Mouse (Mus musculus): Measurements from ENCODE around the gene Slc30a5.
"Not testable (repeated sequence)": the region's sequence is repeated elsewhere in the genome, so short reads cannot be mapped to it uniquely, and the experiment has no call there.

Gene Slc30a5

DNA sequence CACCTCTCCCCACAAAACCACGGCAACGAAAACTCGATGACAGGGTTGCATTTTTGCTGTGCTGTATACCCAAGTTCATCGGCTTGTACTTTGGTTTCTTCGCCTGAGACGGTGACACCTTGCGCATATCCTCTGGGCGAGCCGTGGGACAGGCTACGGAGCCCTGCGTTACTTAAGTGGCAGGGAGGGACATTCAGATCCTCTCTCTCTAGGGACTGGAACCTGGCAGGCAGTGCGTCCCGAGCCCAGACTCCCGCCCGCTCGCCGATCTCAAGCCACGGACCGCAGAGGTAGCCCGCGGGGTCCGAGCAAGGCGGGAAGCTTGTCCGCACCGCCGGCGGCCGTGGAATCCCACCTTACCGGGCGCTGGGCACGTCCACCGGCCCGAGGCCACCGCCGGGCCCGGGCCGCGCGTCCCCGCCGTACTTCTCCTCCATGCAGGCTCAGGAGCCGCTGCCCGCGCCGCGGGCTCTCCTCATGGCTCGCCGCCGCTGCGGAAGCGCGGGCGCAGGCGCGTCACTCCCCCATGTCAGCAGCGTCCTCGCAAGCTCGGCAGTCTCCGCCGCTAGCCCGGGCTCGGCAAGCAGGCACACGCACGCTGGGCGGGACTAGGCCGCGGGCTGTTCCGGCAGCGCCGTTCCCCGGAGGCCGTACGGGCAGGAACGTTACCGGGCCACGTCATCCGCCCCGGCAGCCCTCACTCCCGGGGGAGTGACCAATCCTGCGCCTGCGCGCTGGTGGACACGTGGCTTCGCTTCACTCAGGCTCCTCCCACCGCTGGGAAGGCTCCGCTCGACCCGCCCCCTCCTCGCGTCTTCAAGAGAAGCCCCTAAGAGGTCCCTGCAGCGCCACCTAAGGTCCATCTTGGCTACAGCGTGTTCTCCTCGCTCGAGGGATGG lies at the start of gene Slc30a5:
TSS of gene Slc30a5 (minus strand) at position 687 of the 899 bp plus-strand sequence.
- peak; percentile 97 for DNase-seq (ENCODE audit: low read depth)

DNA sequence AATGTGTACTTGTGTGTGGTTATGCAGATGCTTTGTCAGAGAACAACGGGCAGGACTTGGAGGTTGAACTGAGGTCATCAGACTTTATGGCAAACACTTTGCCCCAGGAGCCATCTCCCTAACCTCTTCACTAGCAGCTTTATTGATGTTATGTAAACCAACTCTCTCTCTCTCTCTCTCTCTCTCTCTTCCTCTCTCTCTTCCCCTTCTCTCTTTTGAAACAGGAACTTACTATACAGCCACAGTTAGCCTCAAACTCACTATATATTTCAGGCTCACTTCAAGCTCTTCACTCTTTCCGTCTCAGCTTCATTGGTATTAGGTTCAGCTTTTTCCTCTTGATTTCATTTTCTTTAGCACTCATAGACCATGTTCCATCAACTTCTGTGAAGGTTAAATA lies 48.7 kb upstream of the Slc30a5 start:
- DNase-seq (ENCODE audit: low read depth), result no peak

DNA sequence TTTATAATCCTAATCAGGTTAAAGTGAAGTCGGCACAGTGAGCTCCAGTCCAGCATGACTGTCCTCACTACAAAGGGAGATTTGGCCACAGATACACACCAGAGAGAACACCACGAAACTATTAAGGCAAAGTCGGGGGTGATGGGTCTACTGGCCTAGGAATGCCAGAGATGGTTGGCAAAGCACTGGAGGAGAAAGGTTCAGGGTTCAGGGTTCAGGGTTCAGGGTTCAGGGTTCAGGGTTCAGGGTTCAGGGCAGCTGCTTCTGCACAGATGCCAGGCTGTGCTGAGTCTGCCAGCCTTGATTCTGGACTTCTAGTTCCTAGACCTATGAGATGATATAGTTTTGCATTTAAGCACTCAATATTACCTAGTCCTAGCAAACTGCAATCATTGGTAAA lies 46.6 kb upstream of the Slc30a5 start:
- DNase-seq (ENCODE audit: low read depth), result no peak

DNA sequence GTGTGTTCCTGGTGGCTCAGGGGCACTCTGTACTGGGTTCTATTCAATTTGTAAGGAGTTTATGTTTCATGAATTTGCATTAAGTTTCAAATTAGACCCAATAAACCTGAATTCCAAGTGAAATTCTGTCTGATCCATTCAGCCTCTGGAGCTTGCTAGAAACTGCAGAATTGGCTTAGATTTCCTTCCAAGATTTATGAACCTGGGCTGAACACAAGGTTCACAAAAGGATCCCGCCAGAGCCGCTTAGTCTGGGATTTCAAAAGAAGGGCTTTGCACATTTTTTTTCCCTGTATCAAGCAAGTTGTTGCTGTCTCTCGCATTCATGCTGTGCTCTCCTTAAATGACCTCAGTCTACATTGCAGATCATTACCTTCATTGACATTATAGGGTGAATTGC lies 46.1 kb upstream of the Slc30a5 start:
- no peak for DNase-seq (ENCODE audit: low read depth)

DNA sequence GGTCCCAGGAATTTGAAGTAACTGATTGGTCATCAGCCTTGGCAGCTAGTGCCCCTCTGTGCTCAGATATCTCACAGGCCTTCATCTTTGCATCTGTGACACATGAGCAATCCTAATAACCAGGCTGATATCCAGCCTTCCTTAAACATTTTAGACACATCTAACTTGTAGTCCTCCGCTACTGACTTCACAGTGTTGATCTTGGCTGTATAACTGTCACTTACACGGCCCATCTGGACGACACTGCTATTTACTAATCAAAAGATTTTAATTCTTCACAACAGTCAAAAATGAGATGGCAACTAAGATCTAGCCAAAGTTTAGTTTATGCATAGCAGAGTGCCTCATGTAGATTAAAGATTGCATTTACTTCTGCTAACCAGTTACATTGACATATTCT lies 45.0 kb upstream of the Slc30a5 start:
- DNase-seq (ENCODE audit: low read depth), result no peak

DNA sequence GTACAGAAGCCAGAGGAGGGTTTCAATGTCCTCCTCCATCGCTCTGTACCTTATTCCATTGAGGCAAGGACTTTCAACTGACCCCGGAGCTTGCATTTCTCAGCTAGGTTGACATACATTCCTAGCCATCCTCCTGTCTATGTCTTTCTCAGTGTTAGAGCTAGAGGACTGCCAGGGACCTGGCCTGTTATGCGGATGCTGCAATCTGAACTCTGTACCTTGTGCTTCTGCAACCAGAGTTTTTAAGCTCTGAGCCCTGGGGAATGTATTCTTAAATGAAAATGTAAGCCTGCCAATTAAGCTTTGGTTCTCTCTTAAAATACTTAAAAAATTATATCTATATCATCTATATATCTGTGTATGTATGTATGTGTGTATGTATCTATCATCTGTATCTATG lies 44.5 kb upstream of the Slc30a5 start:
- no peak for DNase-seq (ENCODE audit: low read depth)

DNA sequence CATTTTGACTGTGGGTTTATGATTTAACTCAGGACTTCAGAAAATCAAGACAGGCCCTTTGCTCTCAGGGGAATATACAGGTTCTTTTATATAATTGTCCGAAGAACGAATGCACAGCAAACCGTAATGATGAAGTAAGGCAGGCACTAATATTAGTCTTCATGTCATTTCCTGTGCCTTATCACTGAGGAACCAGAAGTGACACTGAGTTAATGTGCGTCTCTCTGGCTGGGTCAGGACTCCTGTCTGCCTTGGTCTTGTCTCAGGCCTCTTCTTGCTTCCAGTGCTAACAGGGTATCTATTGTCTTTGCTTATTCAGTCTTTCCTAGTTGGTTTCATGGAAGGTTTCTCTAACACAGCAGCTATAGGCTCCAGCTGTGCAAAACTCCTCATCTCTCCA lies 41.9 kb upstream of the Slc30a5 start:
- no peak for DNase-seq (ENCODE audit: low read depth)

DNA sequence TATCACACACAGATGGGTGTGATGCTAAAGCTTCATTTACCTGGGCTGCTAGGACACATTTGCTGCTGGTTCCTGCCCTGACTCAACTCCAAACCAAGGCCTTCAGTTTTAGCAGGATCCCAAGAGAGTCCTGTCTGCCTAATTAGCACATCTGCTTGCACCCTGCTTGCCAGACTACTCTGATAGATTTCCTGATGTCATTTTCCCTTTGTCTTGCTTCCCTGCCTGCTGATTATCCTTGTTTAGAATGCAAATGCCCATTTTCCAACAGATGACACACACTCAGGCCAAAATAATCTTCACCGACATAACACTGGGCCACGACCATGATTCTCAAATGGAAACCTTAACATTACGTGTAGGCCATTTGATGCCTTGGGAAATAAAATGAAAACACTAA lies 41.4 kb upstream of the Slc30a5 start:
- no peak for DNase-seq (ENCODE audit: low read depth)

DNA sequence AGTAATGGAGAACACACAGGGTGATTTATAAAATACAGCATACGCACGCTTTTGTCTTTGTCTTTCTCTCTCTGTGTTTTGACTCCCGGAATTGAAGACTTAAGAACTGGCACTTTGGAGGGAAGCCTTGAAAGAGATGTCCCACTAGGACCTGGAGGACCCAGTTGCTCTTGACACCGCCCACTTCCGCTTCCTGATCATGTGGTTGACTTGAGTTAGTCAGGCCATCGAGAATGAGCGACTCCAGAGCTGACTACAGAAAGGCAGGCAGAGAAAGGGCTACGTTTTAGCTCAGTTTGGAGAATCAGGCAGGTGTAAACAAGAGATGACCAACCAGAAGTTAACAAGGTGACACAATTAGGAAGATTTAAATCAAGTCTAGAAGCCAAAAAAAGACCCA lies 40.3 kb upstream of the Slc30a5 start:
- no peak for DNase-seq (ENCODE audit: low read depth)

DNA sequence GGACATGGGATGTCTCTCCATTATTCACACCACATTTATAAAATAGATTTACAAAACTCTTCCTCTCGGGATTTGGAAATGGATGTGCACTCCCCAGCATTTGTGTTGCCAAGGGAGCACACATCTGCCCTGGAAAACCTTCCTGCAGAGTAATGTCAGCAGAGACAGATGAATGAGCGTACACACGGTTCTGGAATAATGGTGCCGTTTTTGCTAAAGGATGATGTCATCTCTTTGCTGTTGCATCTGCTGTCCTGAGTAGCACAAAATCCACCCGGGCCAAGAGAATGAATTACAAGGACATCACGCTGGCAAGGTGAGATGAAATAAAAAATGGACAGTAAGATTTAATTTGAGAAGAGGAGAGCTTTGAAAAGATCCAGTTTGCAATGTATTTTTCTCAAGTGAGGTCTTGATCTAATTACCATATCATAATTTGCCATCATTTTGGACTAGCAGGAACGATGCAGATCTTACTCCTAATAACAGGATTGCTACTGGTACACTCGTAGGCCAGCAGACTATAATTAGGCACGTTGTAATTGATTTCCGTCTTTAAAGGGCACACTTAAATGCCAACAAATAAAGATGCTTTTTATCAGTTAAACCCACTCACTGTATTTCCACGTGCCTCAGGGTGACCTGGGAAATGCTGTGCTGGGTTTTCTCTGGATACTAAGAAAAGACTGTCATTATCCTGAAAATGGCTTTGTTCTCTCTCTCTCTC lies 38.4 kb upstream of the Slc30a5 start:
- DNase-seq (ENCODE audit: low read depth), result no peak

DNA sequence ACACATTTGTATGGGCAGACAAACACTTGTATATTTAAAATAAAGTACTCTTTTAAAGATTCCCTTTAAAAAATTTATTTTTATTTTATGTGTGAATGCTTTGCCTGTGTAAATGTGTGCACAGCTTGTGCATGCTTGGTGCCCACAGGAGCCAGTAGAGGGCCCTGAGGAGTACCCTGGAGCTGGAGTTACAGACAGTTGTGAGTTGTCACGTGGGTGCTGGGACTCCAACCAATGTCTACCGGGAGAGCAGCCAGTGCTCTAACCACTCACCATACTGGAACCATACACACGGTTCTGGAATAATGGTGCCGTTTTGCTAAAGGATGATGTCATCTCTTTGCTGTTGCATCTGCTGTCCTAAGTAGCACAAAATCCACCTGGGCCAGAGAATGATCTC lies 36.6 kb upstream of the Slc30a5 start:
- DNase-seq (ENCODE audit: low read depth), result no peak

DNA sequence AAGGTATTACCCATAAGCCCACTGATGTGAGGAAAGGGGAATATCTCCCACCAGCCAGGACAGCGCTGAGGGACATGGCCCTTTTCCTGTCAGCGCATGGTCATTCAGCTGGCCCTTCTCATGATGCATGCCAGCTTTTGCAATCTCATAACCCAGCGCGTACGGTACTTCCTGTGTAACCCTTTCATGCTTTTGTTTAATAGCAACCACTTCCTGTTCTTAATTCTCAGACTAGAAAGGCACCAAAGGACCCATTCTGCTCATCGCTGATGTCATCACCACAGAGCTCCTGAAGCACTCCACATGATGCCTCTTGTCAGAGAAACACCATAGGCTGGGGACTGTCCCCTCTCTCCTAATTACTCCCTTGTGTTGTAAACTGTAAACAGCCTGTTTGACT lies 33.1 kb upstream of the Slc30a5 start:
- no peak for DNase-seq (ENCODE audit: low read depth)

DNA sequence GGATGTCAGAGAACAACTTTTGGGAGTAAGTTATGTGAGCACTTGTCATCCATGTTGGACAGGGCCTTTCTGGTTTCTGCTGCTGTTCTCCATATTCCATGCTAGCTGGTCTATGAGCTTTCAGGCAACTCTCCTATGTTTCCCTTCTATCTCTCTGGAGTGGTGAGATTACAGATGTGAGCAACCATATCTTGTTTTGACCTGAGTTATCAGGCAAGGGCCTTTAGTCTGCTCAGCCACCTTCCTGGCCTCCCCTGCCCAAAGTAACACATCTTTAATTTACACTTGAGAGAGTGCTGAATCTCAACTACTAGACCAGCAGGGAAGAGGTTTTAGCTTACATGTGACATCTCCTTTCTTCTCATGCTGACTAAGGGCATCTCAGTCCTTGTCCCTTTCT lies 32.5 kb upstream of the Slc30a5 start:
- no peak for DNase-seq (ENCODE audit: low read depth)

DNA sequence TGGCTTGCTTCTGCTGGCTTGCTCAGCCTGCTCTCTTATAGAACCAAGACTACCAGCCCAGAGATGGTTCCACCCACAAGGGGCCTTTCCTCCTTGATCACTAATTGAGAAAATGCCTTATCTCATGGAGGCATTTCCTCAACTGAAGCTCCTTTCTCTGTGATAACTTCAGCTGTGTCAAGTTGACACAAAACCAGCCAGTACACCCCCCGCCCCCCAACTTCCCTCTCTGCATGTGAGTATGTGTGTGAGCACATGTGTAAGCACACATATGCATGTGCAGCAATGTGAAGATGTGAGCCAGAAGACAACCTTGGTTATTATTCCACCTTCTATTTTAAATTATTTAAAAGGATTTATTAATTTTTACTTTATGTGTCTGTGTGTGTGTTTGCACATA lies 30.7 kb upstream of the Slc30a5 start:
- DNase-seq (ENCODE audit: low read depth), result not testable (repeated sequence)

DNA sequence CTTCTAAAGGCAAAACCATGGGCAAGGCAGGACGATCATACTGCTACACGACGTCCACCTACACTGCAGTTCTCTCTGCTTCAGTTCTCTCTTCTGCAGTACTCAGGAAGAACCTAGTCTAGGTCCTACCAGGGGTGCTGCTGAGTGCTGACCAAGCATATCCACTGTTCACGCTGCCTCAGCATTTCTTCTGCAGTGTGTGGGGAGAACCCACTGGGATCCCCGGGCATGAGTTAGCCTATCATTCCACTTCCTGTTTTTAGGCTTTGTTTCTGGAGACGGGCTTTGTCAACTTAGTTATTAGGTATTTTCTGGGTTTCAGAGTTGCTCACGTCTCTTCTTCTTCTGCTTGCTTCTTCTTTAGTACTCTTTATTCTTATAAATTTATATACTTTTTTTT lies 25.9 kb upstream of the Slc30a5 start:
- no peak for DNase-seq (ENCODE audit: low read depth)

DNA sequence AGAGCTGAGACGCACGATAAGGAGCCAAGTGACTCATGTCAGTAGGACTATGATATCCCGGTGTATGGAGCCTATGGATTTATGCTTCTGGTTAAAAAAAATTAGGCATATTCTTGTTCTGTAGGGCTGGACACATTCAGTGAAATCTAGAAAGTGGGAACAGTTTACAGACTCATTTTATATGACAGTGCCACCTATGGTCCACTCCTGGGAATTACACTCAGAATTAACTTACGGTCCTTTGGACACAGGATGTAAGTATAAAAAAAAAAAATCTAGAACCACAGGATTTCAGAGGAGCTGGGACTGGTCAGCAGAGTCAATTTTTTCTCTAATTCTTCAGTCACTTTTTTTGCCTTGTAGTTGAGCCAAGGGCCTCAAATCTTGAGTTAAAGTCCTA lies 20.9 kb upstream of the Slc30a5 start:
- peak; percentile 47 for DNase-seq (ENCODE audit: low read depth)

DNA sequence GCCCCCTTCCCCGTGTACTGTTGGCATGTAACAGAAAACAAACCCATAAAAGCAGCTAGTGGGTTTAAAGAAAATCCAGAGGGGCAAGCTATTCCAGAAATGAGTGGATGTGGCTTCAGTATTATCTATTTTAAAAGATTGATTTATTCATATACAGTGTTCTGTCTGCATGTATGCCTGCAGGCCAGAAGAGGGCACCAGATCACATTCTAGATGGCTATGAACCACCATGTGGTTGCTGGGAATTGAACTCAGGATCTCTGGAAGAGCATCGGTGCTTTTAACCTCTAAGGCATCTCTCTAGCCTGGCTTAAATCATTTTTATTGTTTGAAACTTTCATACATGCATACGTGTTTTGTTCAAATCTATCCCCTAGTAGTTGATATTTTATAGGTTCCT lies 19.9 kb upstream of the Slc30a5 start:
- no peak for DNase-seq (ENCODE audit: low read depth)

DNA sequence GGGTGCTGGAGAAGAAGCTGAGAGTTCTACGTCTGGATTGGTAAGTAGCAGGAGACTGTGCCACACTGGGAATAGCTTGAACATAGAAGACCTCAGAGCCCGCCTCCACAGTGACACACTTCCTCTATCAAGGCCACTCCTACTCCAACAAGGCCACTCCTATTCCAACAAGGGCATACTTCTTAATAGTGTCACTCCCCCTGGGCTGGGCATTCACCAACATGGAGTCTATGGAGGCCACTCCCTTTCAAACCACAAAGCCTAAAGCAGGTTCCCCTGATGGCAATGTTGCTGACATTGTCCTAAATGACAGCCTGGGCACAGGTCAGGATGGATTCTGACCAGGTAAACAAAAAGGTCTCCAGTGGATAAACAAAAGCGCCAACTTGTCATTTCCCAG lies 15.9 kb upstream of the Slc30a5 start:
- DNase-seq (ENCODE audit: low read depth), result no peak

DNA sequence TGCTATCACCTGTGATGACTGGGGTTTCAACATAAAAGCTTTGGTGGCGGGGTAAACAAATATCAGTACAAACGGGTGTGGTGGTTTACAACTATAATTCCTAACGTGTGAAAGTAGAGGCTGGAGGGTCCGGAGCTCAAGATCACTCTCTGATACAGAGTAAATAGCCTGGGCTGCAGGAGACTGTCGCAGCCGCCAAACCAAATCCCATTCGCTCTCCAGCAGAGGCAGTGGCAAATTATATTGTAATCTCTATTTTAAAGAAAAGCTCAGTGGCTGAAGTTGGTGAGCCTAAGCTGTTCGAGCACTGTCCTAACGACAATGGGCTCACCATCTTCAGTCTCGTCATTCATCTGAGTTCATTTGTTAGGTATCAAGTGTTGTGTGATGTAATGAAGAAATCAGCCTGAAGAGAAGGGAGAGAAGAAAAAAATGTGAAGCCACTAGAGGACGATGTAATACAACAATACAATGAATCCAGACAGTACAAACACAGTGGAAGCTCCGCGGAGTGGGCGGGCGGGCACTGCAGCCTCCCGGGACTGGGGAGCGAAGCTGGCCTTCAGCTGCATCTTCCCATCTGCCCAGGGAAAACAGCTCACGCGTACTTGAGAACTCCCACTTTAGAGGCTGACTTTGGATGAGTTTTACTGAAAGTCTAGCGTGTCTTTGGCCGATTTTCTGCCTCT lies 13.8 kb upstream of the Slc30a5 start:
- DNase-seq (ENCODE audit: low read depth), result no peak

DNA sequence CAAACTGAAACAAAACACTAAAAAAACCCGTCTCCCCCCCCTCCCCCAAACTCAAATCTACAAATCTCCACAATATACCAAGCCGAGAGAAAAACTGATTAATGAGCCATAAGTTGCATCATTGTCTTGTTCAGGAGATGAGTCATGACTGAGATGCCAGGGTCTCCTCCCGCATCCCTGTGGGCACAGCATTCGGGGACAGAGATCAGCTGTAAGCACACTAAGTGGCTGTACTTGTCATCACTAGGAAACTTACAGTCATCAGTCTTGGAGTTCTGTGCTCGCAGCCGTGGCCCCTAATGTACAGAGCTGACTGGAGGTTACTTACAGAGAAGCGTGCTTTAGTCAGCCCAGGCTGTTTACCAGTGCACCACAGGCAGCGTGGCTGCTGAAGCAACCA lies 13.0 kb upstream of the Slc30a5 start:
- no peak for DNase-seq (ENCODE audit: low read depth)

DNA sequence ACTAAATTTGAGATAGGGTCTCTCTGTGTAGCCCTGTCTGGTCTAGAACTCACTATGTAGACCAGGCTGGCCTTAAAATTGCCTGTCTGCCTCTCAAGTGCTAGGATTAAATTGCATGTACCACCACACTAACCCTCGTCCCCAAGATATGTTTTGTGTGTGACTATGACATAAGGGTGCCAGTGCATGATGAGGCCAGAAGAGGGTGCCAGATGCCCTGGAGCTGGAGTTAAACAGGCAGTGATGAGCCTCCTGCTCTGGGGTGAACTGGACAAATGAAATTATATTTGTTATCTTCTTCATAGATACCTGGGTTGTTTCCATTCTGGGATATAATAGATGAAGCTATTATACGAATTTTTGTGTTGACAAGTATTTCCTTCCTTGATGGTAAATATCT lies 10.7 kb upstream of the Slc30a5 start:
- DNase-seq (ENCODE audit: low read depth), result no peak

DNA sequence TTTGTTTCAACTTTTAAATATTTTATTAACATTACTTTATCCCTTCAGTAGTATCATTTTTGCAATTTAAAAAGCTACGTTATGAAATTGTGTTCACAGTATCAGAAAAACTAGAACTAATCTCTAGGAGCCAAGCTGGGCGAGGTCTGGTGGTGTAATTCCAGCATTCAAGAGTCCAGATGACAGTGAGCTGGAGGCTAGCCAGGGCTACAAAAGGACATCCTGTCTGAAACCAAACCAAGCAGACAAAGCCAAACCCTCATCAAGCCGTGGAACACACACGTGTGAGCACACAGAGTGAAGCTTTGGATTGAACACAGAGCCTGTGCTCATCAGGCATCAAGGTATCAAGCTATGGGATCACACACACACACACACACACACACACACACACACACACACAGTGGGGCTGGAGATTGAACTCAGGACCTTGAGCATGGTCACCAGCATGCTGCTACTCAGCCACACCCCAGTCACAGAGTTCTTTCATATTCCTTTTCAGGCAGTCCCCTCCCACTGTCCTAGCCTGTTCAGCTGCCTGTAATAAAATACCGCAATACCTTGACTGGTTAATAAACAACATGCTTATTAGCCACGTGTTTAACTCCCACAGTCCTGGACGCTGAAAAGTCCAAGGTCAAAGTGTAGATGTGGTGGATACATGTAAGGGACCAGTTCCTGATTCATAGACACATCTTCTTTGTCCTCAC lies 9.9 kb upstream of the Slc30a5 start:
- DNase-seq (ENCODE audit: low read depth), result no peak

Measured in fibroblast of lung, adult 2 months (primary cell).